Mouse (Mus musculus): ENCODE results near the gene Slc39a3. TPM values are rescaled to one million over a fixed set of nuclear protein-coding genes. Genes with fewer than 3 reads are reported as not detected.

Gene Slc39a3
- total and polyA plus RNA-seq, 2 experiments from 2014 or later = 41.9 to 118 TPM

- no peaks in the 10 kb centered on the region for H3K27me3 ChIP-seq (ENCODE audit: insufficient read depth, low read length)
- H3K9me3 ChIP-seq (ENCODE audit: low read length) = no peaks in the 10 kb centered on the region
- WGBS = 50% methylated on average over 7 of the region's 7 CpGs
- no peak overlapping the region for H3K27ac ChIP-seq
- H3K9ac ChIP-seq (replicated peaks; ENCODE audit: low read length) = no peak overlapping the region
- ATAC-seq (no peak), DNase-seq (ENCODE audit: low spot score) (no peak)
- H3K4me1 ChIP-seq (ENCODE audit: insufficient read depth, low read length) = no peaks in the 10 kb centered on the region
- TF ChIP-seq CTCF (IDR thresholded peaks at IDR 0.05; ENCODE audit: low read depth) = no peak
- H3K36me3 ChIP-seq (ENCODE audit: insufficient read depth, low read length) = no peaks in the 10 kb centered on the region
- no peak overlapping the region for H3K4me2 ChIP-seq (ENCODE audit: low read depth, low read length)
- H3K4me3 ChIP-seq (ENCODE audit: low read length) = no peak overlapping the region
Observed at GRCm38 (mm10) chr10:80981564-80982112, 55.6 kb downstream of the Slc39a3 start.

Other genes with a start within 250 kb of the Slc39a3 start
- 14.2 and 22.0 TPM in 2 replicates for gene Sf3a2, start 239.2 kb downstream of the Slc39a3 start, total RNA-seq (2014; rRNA removed)
- gene Sf3a2, start 239.2 kb downstream of the Slc39a3 start, polyA plus RNA-seq (2015; fragmentation: Nextera tagmentation; extraction: Ambion mirVana) = 48.7 and 53.2 TPM in 2 replicates
- 74.4 and 82.3 TPM in 2 replicates for gene Plekhj1, start 238.8 kb downstream of the Slc39a3 start, total RNA-seq (2014; rRNA removed)
- 99.4 and 103 TPM in 2 replicates for gene Plekhj1, start 238.8 kb downstream of the Slc39a3 start, polyA plus RNA-seq (2015; fragmentation: Nextera tagmentation; extraction: Ambion mirVana)
- gene Amh, start 232.2 kb downstream of the Slc39a3 start, total RNA-seq (2014; rRNA removed) = 0.47 and 2.6 TPM in 2 replicates
- gene Amh, start 232.2 kb downstream of the Slc39a3 start, polyA plus RNA-seq (2015; fragmentation: Nextera tagmentation; extraction: Ambion mirVana) = 0.24 TPM in 1 of 2 replicates, not detected in the other
- 0.22 TPM in 1 of 2 replicates, not detected in the other for gene Jsrp1, start 223.9 kb downstream of the Slc39a3 start, total RNA-seq (2014; rRNA removed)
- 1.4 and 1.6 TPM in 2 replicates for gene Jsrp1, start 223.9 kb downstream of the Slc39a3 start, polyA plus RNA-seq (2015; fragmentation: Nextera tagmentation; extraction: Ambion mirVana)
- 1,128 and 1,180 TPM in 2 replicates for gene Oaz1, start 210.8 kb downstream of the Slc39a3 start, total RNA-seq (2014; rRNA removed)
- 1,097 and 1,185 TPM in 2 replicates for gene Oaz1, start 210.8 kb downstream of the Slc39a3 start, polyA plus RNA-seq (2015; fragmentation: Nextera tagmentation; extraction: Ambion mirVana)
- 66.9 and 70.3 TPM in 2 replicates for gene Lingo3, start 193.4 kb downstream of the Slc39a3 start, total RNA-seq (2014; rRNA removed)
- 26.6 and 28.0 TPM in 2 replicates for gene Lingo3, start 193.4 kb downstream of the Slc39a3 start, polyA plus RNA-seq (2015; fragmentation: Nextera tagmentation; extraction: Ambion mirVana)
- gene Lsm7, start 182.2 kb downstream of the Slc39a3 start, total RNA-seq (2014; rRNA removed) = 165 and 189 TPM in 2 replicates
- gene Lsm7, start 182.2 kb downstream of the Slc39a3 start, polyA plus RNA-seq (2015; fragmentation: Nextera tagmentation; extraction: Ambion mirVana) = 279 and 295 TPM in 2 replicates
- gene Sppl2b, start 182.2 kb downstream of the Slc39a3 start, total RNA-seq (2014; rRNA removed) = 161 and 174 TPM in 2 replicates
- gene Sppl2b, start 182.2 kb downstream of the Slc39a3 start, polyA plus RNA-seq (2015; fragmentation: Nextera tagmentation; extraction: Ambion mirVana) = 76.0 and 76.2 TPM in 2 replicates
- gene Tmprss9, start 165.6 kb downstream of the Slc39a3 start, total RNA-seq (2014; rRNA removed) = 0.04 and 0.10 TPM in 2 replicates
- gene Tmprss9, start 165.6 kb downstream of the Slc39a3 start, polyA plus RNA-seq (2015; fragmentation: Nextera tagmentation; extraction: Ambion mirVana) = 0.14 and 0.26 TPM in 2 replicates
- 150 and 155 TPM in 2 replicates for gene Timm13, start 136.5 kb downstream of the Slc39a3 start, total RNA-seq (2014; rRNA removed)
- gene Timm13, start 136.5 kb downstream of the Slc39a3 start, polyA plus RNA-seq (2015; fragmentation: Nextera tagmentation; extraction: Ambion mirVana) = 366 and 369 TPM in 2 replicates
- gene Lmnb2, start 119.2 kb downstream of the Slc39a3 start, total RNA-seq (2014; rRNA removed) = 42.3 and 43.2 TPM in 2 replicates
- gene Lmnb2, start 119.2 kb downstream of the Slc39a3 start, polyA plus RNA-seq (2015; fragmentation: Nextera tagmentation; extraction: Ambion mirVana) = 24.8 and 25.6 TPM in 2 replicates
- gene Gadd45b, start 107.4 kb downstream of the Slc39a3 start, total RNA-seq (2014; rRNA removed) = 4.4 and 8.2 TPM in 2 replicates
- gene Gadd45b, start 107.4 kb downstream of the Slc39a3 start, polyA plus RNA-seq (2015; fragmentation: Nextera tagmentation; extraction: Ambion mirVana) = 7.5 and 8.6 TPM in 2 replicates
- 26.2 and 27.2 TPM in 2 replicates for gene Gng7, start 22.5 kb downstream of the Slc39a3 start, total RNA-seq (2014; rRNA removed)
- 18.9 and 22.1 TPM in 2 replicates for gene Gng7, start 22.5 kb downstream of the Slc39a3 start, polyA plus RNA-seq (2015; fragmentation: Nextera tagmentation; extraction: Ambion mirVana)
- 82.0 and 106 TPM in 2 replicates for gene Diras1, start 11.8 kb downstream of the Slc39a3 start, total RNA-seq (2014; rRNA removed)
- gene Diras1, start 11.8 kb downstream of the Slc39a3 start, polyA plus RNA-seq (2015; fragmentation: Nextera tagmentation; extraction: Ambion mirVana) = 69.0 and 78.7 TPM in 2 replicates
- 264 and 279 TPM in 2 replicates for gene Sgta, start 22.8 kb upstream of the Slc39a3 start, total RNA-seq (2014; rRNA removed)
- 275 and 290 TPM in 2 replicates for gene Sgta, start 22.8 kb upstream of the Slc39a3 start, polyA plus RNA-seq (2015; fragmentation: Nextera tagmentation; extraction: Ambion mirVana)
- gene Thop1, start 32.6 kb upstream of the Slc39a3 start, total RNA-seq (2014; rRNA removed) = 73.5 and 79.1 TPM in 2 replicates
- gene Thop1, start 32.6 kb upstream of the Slc39a3 start, polyA plus RNA-seq (2015; fragmentation: Nextera tagmentation; extraction: Ambion mirVana) = 36.4 and 36.9 TPM in 2 replicates
- 0.61 and 1.0 TPM in 2 replicates for gene Creb3l3, start 61.4 kb upstream of the Slc39a3 start, total RNA-seq (2014; rRNA removed)
- gene Creb3l3, start 61.4 kb upstream of the Slc39a3 start, polyA plus RNA-seq (2015; fragmentation: Nextera tagmentation; extraction: Ambion mirVana) = 0.59 and 0.71 TPM in 2 replicates
- 297 and 309 TPM in 2 replicates for gene Map2k2, start 68.5 kb upstream of the Slc39a3 start, total RNA-seq (2014; rRNA removed)
- 196 and 204 TPM in 2 replicates for gene Map2k2, start 68.5 kb upstream of the Slc39a3 start, polyA plus RNA-seq (2015; fragmentation: Nextera tagmentation; extraction: Ambion mirVana)
- gene Zbtb7a, start 97.8 kb upstream of the Slc39a3 start, total RNA-seq (2014; rRNA removed) = 37.3 and 38.4 TPM in 2 replicates
- gene Zbtb7a, start 97.8 kb upstream of the Slc39a3 start, polyA plus RNA-seq (2015; fragmentation: Nextera tagmentation; extraction: Ambion mirVana) = 22.0 and 22.3 TPM in 2 replicates
- 33.9 and 46.4 TPM in 2 replicates for gene Pias4, start 130.5 kb upstream of the Slc39a3 start, total RNA-seq (2014; rRNA removed)
- 32.0 and 33.7 TPM in 2 replicates for gene Pias4, start 130.5 kb upstream of the Slc39a3 start, polyA plus RNA-seq (2015; fragmentation: Nextera tagmentation; extraction: Ambion mirVana)
- gene Eef2, start 139.2 kb upstream of the Slc39a3 start, total RNA-seq (2014; rRNA removed) = 2,095 and 2,196 TPM in 2 replicates
- 422 and 434 TPM in 2 replicates for gene Eef2, start 139.2 kb upstream of the Slc39a3 start, polyA plus RNA-seq (2015; fragmentation: Nextera tagmentation; extraction: Ambion mirVana)
- 69.7 and 80.9 TPM in 2 replicates for gene Dapk3, start 145.6 kb upstream of the Slc39a3 start, total RNA-seq (2014; rRNA removed)
- 52.3 and 56.1 TPM in 2 replicates for gene Dapk3, start 145.6 kb upstream of the Slc39a3 start, polyA plus RNA-seq (2015; fragmentation: Nextera tagmentation; extraction: Ambion mirVana)
- not detected in 2 replicates for gene 4930442H23Rik, start 146.4 kb upstream of the Slc39a3 start, total RNA-seq (2014; rRNA removed)
- gene 4930442H23Rik, start 146.4 kb upstream of the Slc39a3 start, polyA plus RNA-seq (2015; fragmentation: Nextera tagmentation; extraction: Ambion mirVana) = 0.26 TPM in 1 of 2 replicates, not detected in the other
- gene Nmrk2, start 164.6 kb upstream of the Slc39a3 start, total RNA-seq (2014; rRNA removed) = 0.31 and 0.58 TPM in 2 replicates
- gene Nmrk2, start 164.6 kb upstream of the Slc39a3 start, polyA plus RNA-seq (2015; fragmentation: Nextera tagmentation; extraction: Ambion mirVana) = 0.15 and 0.25 TPM in 2 replicates
- gene Atcay, start 193.4 kb upstream of the Slc39a3 start, total RNA-seq (2014; rRNA removed) = 169 and 197 TPM in 2 replicates
- gene Atcay, start 193.4 kb upstream of the Slc39a3 start, polyA plus RNA-seq (2015; fragmentation: Nextera tagmentation; extraction: Ambion mirVana) = 66.7 and 70.2 TPM in 2 replicates
- 64.1 and 89.3 TPM in 2 replicates for gene Zfr2, start 195.7 kb upstream of the Slc39a3 start, total RNA-seq (2014; rRNA removed)
- gene Zfr2, start 195.7 kb upstream of the Slc39a3 start, polyA plus RNA-seq (2015; fragmentation: Nextera tagmentation; extraction: Ambion mirVana) = 21.7 and 21.9 TPM in 2 replicates
- gene Matk, start 215.5 kb upstream of the Slc39a3 start, total RNA-seq (2014; rRNA removed) = 86.9 and 121 TPM in 2 replicates
- gene Matk, start 215.5 kb upstream of the Slc39a3 start, polyA plus RNA-seq (2015; fragmentation: Nextera tagmentation; extraction: Ambion mirVana) = 82.3 and 82.7 TPM in 2 replicates
- 106 and 113 TPM in 2 replicates for gene Mrpl54, start 229.5 kb upstream of the Slc39a3 start, total RNA-seq (2014; rRNA removed)
- 159 and 170 TPM in 2 replicates for gene Mrpl54, start 229.5 kb upstream of the Slc39a3 start, polyA plus RNA-seq (2015; fragmentation: Nextera tagmentation; extraction: Ambion mirVana)
- gene Apba3, start 229.5 kb upstream of the Slc39a3 start, total RNA-seq (2014; rRNA removed) = 61.0 and 63.6 TPM in 2 replicates
- 24.0 and 27.6 TPM in 2 replicates for gene Apba3, start 229.5 kb upstream of the Slc39a3 start, polyA plus RNA-seq (2015; fragmentation: Nextera tagmentation; extraction: Ambion mirVana)